Mouse (Mus musculus): ENCODE data around the gene Nwd2. TPM values are rescaled to one million over a fixed set of nuclear protein-coding genes. Genes with fewer than 3 reads are reported as not detected.
A peak's percentile ranks its signal among the peaks of the same experiment; 100 is the strongest.

The Nwd2 gene
- polyA plus RNA-seq, 1 experiment from 2014 or later = 0.31 TPM

- ATAC-seq (ENCODE audit: low FRiP score, low TSS enrichment) = peak; percentile 94
- H3K4me3 ChIP-seq (ENCODE audit: low read length) = peak within 1 kb of the TSS; percentile 61
- peak within 1 kb of the TSS; percentile 77 for H3K9ac ChIP-seq (replicated peaks; ENCODE audit: low read length)
- H3K4me2 ChIP-seq (replicated peaks; ENCODE audit: low read depth, low read length) = peak within 1 kb of the TSS; percentile 89
- peaks cover 4% of the 10 kb centered on the region; the same call in 1 of the 2 replicates for H3K9me3 ChIP-seq (ENCODE audit: low read length)
- peak within 1 kb of the TSS; percentile 46; the same call in 1 of the 2 replicates for H3K27ac ChIP-seq (ENCODE audit: low read length)
- 2% methylated on average over 42 of the region's 42 CpGs for WGBS
- H3K27me3 ChIP-seq (ENCODE audit: insufficient read depth, low read length) = no peaks in the 10 kb centered on the region
- H3K36me3 ChIP-seq (ENCODE audit: insufficient read depth, low read length) = no peaks in the 10 kb centered on the region
- no peaks in the 10 kb centered on the region for H3K4me1 ChIP-seq (ENCODE audit: insufficient read depth, low read length)
Measured at GRCm38 (mm10) chr5:63811819-63812508, 163.1 kb downstream of the Nwd2 start, which contains the start of gene 0610040J01Rik. 0610040J01Rik (plus strand) TSS chr5:63812363.

DNA sequence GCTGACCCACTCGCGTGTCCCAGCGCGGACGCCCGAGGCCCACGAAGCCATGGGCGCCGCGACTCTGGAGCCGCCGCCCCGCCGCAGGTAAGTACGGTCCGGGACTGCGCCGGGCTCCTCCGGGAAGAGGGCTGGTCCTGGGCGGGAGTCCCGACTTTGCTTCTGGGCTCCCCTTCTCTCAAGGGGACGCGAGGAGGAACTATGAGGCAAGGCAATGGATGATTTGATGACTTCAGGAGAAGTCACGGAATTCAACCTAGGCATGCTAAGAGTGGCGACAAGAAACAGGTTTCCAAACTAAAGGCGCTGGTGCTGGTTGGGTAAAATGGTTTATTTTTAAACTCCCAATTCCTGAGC lies 163.6 kb downstream of the Nwd2 start:
- peak overlapping the region; percentile 35; the same call in 1 of the 2 replicates for H3K27ac ChIP-seq (ENCODE audit: low read length)
- peak overlapping the region; percentile 77 for H3K9ac ChIP-seq (replicated peaks; ENCODE audit: low read length)

DNA sequence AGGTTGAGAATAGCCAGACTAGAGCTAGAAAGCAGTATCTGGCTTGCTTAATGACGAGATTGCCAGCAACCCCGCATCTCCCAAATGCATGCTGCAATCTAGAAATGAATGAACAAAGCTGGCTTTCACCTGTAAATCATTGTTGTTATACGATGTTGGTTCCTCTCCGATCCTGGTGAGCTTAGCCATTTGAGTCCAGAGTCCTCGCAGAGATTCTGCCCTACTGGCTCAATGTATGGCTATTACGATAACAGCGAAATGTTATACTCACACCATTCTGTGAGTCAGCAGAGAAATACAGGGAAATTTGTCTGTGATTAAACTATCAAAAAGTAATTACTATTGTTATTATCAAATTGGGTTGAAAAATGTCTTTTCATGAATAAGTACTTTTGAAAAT lies 167.7 kb downstream of the Nwd2 start:
- Histone ChIP-seq H3K9ac (replicated peaks; ENCODE audit: low read length) (no peak overlapping the region), H3K9me3 (ENCODE audit: low read length) (no peaks in the 10 kb centered on the region), H3K36me3 (ENCODE audit: insufficient read depth, low read length) (no peaks in the 10 kb centered on the region), H3K4me3 (ENCODE audit: low read length) (no peak overlapping the region), H3K4me1 (ENCODE audit: insufficient read depth, low read length) (peaks cover 29% of the 10 kb centered on the region), H3K27me3 (ENCODE audit: insufficient read depth, low read length) (no peaks in the 10 kb centered on the region), H3K27ac (ENCODE audit: low read length) (no peak overlapping the region), H3K4me2 (replicated peaks; ENCODE audit: low read depth, low read length) (no peak overlapping the region)
- no peak for ATAC-seq (ENCODE audit: low FRiP score, low TSS enrichment)
- 68% methylated on average over 7 of the region's 7 CpGs for WGBS

More for the DNA sequence above, 163.6 kb downstream of the Nwd2 start:
- H3K27me3 ChIP-seq (ENCODE audit: insufficient read depth, low read length) = no peaks in the 10 kb centered on the region
- peaks cover 3% of the 10 kb centered on the region for H3K4me1 ChIP-seq (ENCODE audit: insufficient read depth, low read length)
- WGBS = under 1% methylated on average over 26 of the region's 26 CpGs
- ATAC-seq (ENCODE audit: low FRiP score, low TSS enrichment) = no peak; the same call in 1 of the 2 replicates
- peak overlapping the region; percentile 61 for H3K4me3 ChIP-seq (ENCODE audit: low read length)
- no peaks in the 10 kb centered on the region for H3K36me3 ChIP-seq (ENCODE audit: insufficient read depth, low read length)
- H3K9me3 ChIP-seq (ENCODE audit: low read length) = no peaks in the 10 kb centered on the region
- H3K4me2 ChIP-seq (replicated peaks; ENCODE audit: low read depth, low read length) = peak overlapping the region; percentile 89

DNA sequence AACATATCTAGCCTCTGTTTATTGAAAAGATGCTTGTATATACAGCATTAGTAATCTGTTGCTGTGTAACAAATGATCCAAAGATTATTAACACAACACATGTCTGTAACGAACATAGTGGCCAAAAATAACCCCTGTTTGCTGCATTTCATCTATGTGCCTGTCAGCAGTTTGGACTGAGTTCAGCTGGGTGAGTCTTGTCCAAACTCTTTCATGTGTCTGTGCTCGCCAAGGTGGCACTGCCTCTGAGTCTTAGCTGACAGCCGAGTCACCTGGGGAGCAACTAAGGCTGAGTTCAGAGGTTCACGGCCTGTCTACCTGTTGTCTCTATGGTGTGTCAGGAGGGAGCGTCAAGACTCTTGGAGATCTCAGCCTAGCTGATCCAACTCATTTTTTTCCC lies 168.4 kb downstream of the Nwd2 start:
- no peak overlapping the region for H3K4me2 ChIP-seq (replicated peaks; ENCODE audit: low read depth, low read length)
- H3K36me3 ChIP-seq (ENCODE audit: insufficient read depth, low read length) = no peaks in the 10 kb centered on the region
- no peak overlapping the region for H3K27ac ChIP-seq (ENCODE audit: low read length)
- no peaks in the 10 kb centered on the region for H3K9me3 ChIP-seq (ENCODE audit: low read length)
- no peak for ATAC-seq (ENCODE audit: low FRiP score, low TSS enrichment)
- H3K9ac ChIP-seq (replicated peaks; ENCODE audit: low read length) = no peak overlapping the region
- 62% methylated on average over 5 of the region's 5 CpGs for WGBS
- H3K4me1 ChIP-seq (ENCODE audit: insufficient read depth, low read length) = peaks cover 32% of the 10 kb centered on the region
- no peak overlapping the region for H3K4me3 ChIP-seq (ENCODE audit: low read length)
- H3K27me3 ChIP-seq (ENCODE audit: insufficient read depth, low read length) = no peaks in the 10 kb centered on the region

- Histone ChIP-seq H3K36me3 (ENCODE audit: insufficient read depth, low read length) (no peaks in the 10 kb centered on the region), H3K9me3 (ENCODE audit: low read length) (no peaks in the 10 kb centered on the region), H3K27me3 (ENCODE audit: insufficient read depth, low read length) (no peaks in the 10 kb centered on the region), H3K4me1 (ENCODE audit: insufficient read depth, low read length) (peaks cover 42% of the 10 kb centered on the region), H3K9ac (replicated peaks; ENCODE audit: low read length) (no peak overlapping the region), H3K27ac (ENCODE audit: low read length) (peak overlapping the region; percentile 79), H3K4me2 (replicated peaks; ENCODE audit: low read depth, low read length) (no peak overlapping the region), H3K4me3 (ENCODE audit: low read length) (no peak overlapping the region)
- 7% methylated on average over 4 of the region's 4 CpGs for WGBS
- peak; percentile 64 for ATAC-seq (ENCODE audit: low FRiP score, low TSS enrichment)
Measured at GRCm38 (mm10) chr5:63818975-63819374, 170.1 kb downstream of the Nwd2 start.

GRCm38 (mm10) chr5:63819519-63819918 lies 170.6 kb downstream of the Nwd2 start:
- Histone ChIP-seq H3K27me3 (ENCODE audit: insufficient read depth, low read length) (no peaks in the 10 kb centered on the region), H3K9me3 (ENCODE audit: low read length) (no peaks in the 10 kb centered on the region), H3K27ac (ENCODE audit: low read length) (peak overlapping the region; percentile 61), H3K4me2 (replicated peaks; ENCODE audit: low read depth, low read length) (no peak overlapping the region), H3K4me1 (ENCODE audit: insufficient read depth, low read length) (peaks cover 46% of the 10 kb centered on the region), H3K4me3 (ENCODE audit: low read length) (no peak overlapping the region), H3K9ac (replicated peaks; ENCODE audit: low read length) (no peak overlapping the region), H3K36me3 (ENCODE audit: insufficient read depth, low read length) (no peaks in the 10 kb centered on the region)
- 37% methylated on average over 6 of the region's 6 CpGs for WGBS
- peak; percentile 72 for ATAC-seq (ENCODE audit: low FRiP score, low TSS enrichment)

DNA sequence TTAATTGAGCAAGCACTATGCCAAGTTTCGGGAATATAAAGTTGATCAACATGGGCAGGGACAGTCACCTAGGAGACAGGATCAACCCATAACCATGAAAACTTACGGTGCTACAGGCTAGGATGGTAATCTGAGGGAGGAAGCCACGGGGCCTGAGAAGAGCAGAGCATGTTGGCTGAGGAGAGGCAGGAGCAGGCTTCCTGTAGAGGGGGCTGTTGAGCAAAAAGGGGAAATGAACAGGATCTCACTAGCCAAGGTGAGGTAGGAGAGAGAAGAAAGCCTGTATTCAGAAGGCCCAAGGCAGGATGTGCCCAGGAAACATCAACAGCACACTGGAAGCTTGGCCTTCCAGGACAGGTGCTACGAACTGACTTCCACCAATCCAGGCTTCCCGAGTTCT lies 172.3 kb downstream of the Nwd2 start:
- H3K36me3 ChIP-seq (ENCODE audit: insufficient read depth, low read length) = no peaks in the 10 kb centered on the region
- no peaks in the 10 kb centered on the region for H3K27me3 ChIP-seq (ENCODE audit: insufficient read depth, low read length)
- H3K4me2 ChIP-seq (replicated peaks; ENCODE audit: low read depth, low read length) = no peak overlapping the region
- WGBS = 88% methylated on average over 5 of the region's 5 CpGs
- H3K4me3 ChIP-seq (ENCODE audit: low read length) = no peak overlapping the region
- no peak for ATAC-seq (ENCODE audit: low FRiP score, low TSS enrichment)
- H3K9ac ChIP-seq (replicated peaks; ENCODE audit: low read length) = no peak overlapping the region
- no peaks in the 10 kb centered on the region for H3K9me3 ChIP-seq (ENCODE audit: low read length)
- no peak overlapping the region for H3K27ac ChIP-seq (ENCODE audit: low read length)
- peaks cover 49% of the 10 kb centered on the region for H3K4me1 ChIP-seq (ENCODE audit: insufficient read depth, low read length)

GRCm38 (mm10) chr5:63821860-63822259 lies 173.0 kb downstream of the Nwd2 start:
- Histone ChIP-seq H3K4me1 (ENCODE audit: insufficient read depth, low read length) (peaks cover 55% of the 10 kb centered on the region), H3K36me3 (ENCODE audit: insufficient read depth, low read length) (no peaks in the 10 kb centered on the region), H3K9me3 (ENCODE audit: low read length) (no peaks in the 10 kb centered on the region), H3K27me3 (ENCODE audit: insufficient read depth, low read length) (no peaks in the 10 kb centered on the region), H3K9ac (replicated peaks; ENCODE audit: low read length) (no peak overlapping the region), H3K27ac (ENCODE audit: low read length) (no peak overlapping the region; the same call in 1 of the 2 replicates), H3K4me2 (replicated peaks; ENCODE audit: low read depth, low read length) (no peak overlapping the region), H3K4me3 (ENCODE audit: low read length) (no peak overlapping the region)
- ATAC-seq (ENCODE audit: low FRiP score, low TSS enrichment) = no peak
- WGBS = 61% methylated on average over 8 of the region's 8 CpGs

DNA sequence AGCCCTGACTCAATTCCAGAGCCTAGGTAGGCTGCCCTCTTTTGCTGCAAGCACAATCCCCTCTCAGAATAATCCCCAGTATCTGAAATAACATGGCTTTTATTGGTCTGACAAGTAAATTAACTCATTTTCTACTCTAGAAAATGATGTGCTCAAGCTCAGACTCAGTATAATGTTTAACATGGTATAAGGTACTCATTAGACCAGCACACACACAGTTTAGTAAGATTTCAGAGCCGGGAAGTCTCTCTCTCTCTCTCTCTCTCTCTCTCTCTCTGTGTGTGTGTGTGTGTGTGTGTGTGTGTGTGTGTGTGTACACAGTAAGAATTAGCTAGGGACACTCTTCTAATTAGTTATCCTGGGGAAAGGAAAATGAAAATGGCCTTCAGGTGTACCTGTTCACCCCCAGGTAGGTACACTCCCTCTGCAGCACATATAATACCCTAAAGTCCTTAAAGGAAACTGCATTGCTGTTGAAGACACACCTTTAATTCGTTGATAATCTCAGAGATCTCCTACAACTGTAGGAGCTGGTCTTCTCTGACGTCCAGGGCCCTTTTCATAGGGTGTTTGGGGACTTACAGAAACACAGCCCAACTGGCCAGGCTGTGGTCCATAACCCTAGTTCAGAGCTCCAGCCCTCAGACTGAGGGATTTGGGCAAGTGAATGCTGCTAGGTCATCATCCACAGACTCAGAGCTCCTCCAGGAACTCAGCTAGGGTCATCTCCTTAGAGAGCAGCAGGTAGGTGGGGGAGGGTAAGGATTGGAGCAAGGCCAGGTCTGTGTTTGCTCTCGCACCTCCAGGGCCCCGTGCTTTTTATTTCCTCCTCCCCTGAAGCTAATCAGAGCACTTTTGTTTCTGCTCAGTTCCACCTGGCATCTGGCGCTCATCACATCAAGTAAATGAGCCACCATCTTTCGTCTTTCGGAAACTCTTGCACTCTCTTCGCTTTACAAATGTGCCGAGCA lies 174.7 kb downstream of the Nwd2 start:
- no peak overlapping the region for H3K4me2 ChIP-seq (replicated peaks; ENCODE audit: low read depth, low read length)
- no peaks in the 10 kb centered on the region for H3K36me3 ChIP-seq (ENCODE audit: insufficient read depth, low read length)
- no peak overlapping the region for H3K4me3 ChIP-seq (ENCODE audit: low read length)
- 52% methylated on average over 10 of the region's 10 CpGs for WGBS
- H3K27ac ChIP-seq (ENCODE audit: low read length) = peak overlapping the region; percentile 89
- peak; percentile 52; the same call in 1 of the 2 replicates for ATAC-seq (ENCODE audit: low FRiP score, low TSS enrichment)
- H3K4me1 ChIP-seq (ENCODE audit: insufficient read depth, low read length) = peaks cover 48% of the 10 kb centered on the region
- no peak overlapping the region for H3K9ac ChIP-seq (replicated peaks; ENCODE audit: low read length)
- H3K9me3 ChIP-seq (ENCODE audit: low read length) = no peaks in the 10 kb centered on the region
- no peaks in the 10 kb centered on the region for H3K27me3 ChIP-seq (ENCODE audit: insufficient read depth, low read length)
